Mouse (Mus musculus) embryonic stem cell, embryonic (primary cell): Measurements from ENCODE around the gene Slc25a20.
"Not testable (repeated sequence)": the region's sequence is repeated elsewhere in the genome, so short reads cannot be mapped to it uniquely, and the experiment has no call there.

Experiments used
- CTCF ChIA-PET, 4 experiments: fragments of 300-600 bp in 2 of 4; fragments of 350-600 bp in 2 of 4; sonication (Branson Sonifier 250); formaldehyde crosslinking; loops; one replicate each; lab custom pipeline; 2022; ENCODE audit warnings: inconsistent platforms in 2 of 4; lab: Charles Lee
- POLR2A ChIA-PET, 4 experiments: fragments of 300-600 bp in 2 of 4; fragments of 350-600 bp in 2 of 4; sonication (Branson Sonifier 250); formaldehyde crosslinking; loops; one replicate each; lab custom pipeline; 2022; ENCODE audit warnings: antibody characterized with exemption in 4 of 4, inconsistent platforms in 1 of 4; lab: Charles Lee

Slc25a20 gene

GRCm38 (mm10) chr9:108654566-108655464 lies 7.1 kb upstream of the Slc25a20 start:
- ChIA-PET POLR2A (interaction anchor here (0.6 to 7.0 kb wide), 31 partner anchors 7 to 316 kb away, joined by 3 to 65 read pairs (median 4); partner anchors contain the start of genes Ndufaf3 (in 2 of the 4), Wdr6 (in 2 of the 4), Arih2 (in 1 of the 4) and Gpx1 (in 1 of the 4)), CTCF (interaction anchor here in 1 of 4 experiments (0.9 kb wide), 1 partner anchor 15 kb away, joined by 3 read pairs; no protein-coding TSS in a partner anchor)

DNA sequence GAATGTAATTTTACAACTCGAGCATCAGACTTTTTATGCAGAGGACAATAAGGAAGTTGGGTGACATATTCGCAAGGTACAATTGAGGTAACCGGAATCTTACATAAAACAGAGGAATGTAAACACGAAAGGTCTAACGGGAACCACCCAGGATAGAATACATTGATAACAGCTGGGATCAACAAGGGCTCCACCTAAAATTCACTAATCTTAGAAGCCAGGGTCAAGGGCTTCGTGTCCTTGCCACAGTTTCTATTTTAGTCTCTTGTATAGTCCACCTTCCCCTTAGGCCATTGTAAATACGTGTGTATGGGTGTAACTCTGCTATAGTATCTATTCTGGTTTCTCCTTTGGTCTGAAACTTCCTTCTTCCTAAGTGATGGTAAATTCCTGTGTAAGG lies 6.0 kb upstream of the Slc25a20 start:
- POLR2A ChIA-PET, result interaction anchor here in 2 of 4 experiments (1.0 to 7.0 kb wide), 8 partner anchors 9 to 89 kb away, joined by 3 to 65 read pairs (median 4); partner anchors contain the start of genes Wdr6 (in 2 of the 2), Arih2 (in 1 of the 2) and Ndufaf3 (in 1 of the 2)
- CTCF ChIA-PET, result not testable (repeated sequence)

DNA sequence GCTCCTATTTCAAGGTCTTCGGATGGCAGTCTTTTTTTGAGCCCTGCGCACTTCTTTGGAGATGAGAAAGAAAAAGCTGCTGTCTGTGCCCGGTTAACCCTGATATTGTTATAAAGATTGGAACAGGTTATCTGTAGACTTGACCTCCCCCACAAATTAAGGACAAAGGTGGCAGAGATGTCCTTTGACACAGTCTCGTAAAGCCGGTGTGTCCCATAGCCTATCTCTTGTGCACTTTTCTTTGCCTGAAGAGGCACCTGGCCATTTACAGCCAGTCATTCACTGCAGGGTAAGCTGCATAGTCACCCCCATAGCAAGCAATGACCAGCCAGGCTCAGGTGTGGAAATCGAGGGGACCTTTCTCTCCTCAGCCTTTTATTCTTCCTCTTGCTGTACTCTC lies 772 bp downstream of the Slc25a20 start:
- CTCF ChIA-PET, result interaction anchor here in 2 of 4 experiments (1.1 to 1.5 kb wide), 4 partner anchors 10 to 157 kb away, joined by 3 to 4 read pairs (median 4); no protein-coding TSS in a partner anchor
- POLR2A ChIA-PET, result interaction anchor here in 3 of 4 experiments (0.6 to 3.5 kb wide), 21 partner anchors 9 to 270 kb away, joined by 3 to 23 read pairs (median 4); partner anchors contain the start of genes Arih2 (in 3 of the 3), Wdr6 (in 2 of the 3), 1700102P08Rik (in 1 of the 3) and Dalrd3 (in 1 of the 3)

DNA sequence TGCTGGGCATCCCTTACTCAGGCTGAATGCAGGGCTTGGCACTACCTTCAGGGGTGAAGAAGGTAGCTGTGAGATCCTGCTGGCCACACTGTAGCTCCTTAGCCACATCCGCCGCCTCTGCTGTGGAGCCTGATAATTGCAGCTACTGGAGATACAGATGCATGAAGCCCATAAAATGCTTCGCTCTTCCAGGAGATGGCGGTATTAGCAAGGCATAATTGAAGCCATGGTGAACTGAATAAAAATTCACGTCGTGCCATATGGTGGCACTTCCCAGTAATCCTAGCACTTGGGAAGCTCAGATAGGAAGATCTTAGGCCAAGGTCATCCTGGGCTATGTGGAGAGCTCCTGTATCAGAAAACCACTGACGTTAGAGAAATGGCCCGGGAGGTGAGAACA lies 8.0 kb downstream of the Slc25a20 start:
- ChIA-PET CTCF (interaction anchor here (0.5 to 1.3 kb wide), 16 partner anchors 16 to 183 kb away, joined by 3 to 6 read pairs (median 3); partner anchors contain the start of genes Arih2 (in 1 of the 4) and Slc26a6 (in 1 of the 4)), POLR2A (interaction anchor here (0.5 to 1.9 kb wide), 25 partner anchors 10 to 185 kb away, joined by 3 to 7 read pairs (median 4); partner anchors contain the start of genes Arih2 (in 2 of the 4), Nckipsd (in 1 of the 4), Qrich1 (in 1 of the 4) and Wdr6 (in 1 of the 4))

GRCm38 (mm10) chr9:108673151-108673550 lies 11.3 kb downstream of the Slc25a20 start:
- POLR2A ChIA-PET, result interaction anchor here (0.6 to 3.6 kb wide), 9 partner anchors 10 to 137 kb away, joined by 3 to 23 read pairs (median 3); partner anchors contain the start of gene Slc25a20 (in 1 of the 4)
- CTCF ChIA-PET, result interaction anchor here (0.6 to 1.6 kb wide), 8 partner anchors 10 to 181 kb away, joined by 3 to 5 read pairs (median 3); partner anchors contain the start of gene Wdr6 (in 1 of the 4)

DNA sequence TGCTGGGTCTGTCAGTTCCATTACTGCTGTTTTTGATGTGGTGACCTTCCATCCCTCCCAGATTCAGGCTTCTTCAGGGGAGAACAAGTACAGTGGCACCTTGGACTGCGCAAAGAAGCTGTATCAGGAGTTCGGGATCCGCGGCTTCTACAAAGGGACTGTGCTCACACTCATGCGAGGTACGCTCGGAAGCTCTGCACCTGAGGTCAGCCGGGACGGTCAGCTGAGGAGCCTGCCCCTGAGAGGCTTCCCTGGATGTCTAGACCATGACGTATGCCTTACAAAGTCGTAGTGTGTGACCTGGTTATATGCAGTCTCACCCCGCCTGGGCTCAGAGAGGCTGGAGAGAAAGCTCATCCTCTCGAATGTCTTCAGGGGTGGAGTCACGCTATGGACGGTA lies 18.1 kb downstream of the Slc25a20 start:
- POLR2A ChIA-PET, result interaction anchor here in 1 of 4 experiments (1.0 to 1.4 kb wide), 6 partner anchors 9 to 33 kb away, joined by 3 to 4 read pairs (median 4); partner anchors contain the start of gene Prkar2a

GRCm38 (mm10) chr9:108686475-108686887 lies 24.6 kb downstream of the Slc25a20 start:
- CTCF ChIA-PET, result interaction anchor here in 3 of 4 experiments (0.6 to 1.1 kb wide), 4 partner anchors 17 to 113 kb away, joined by 3 to 5 read pairs (median 4); no protein-coding TSS in a partner anchor
- POLR2A ChIA-PET, result interaction anchor here (0.6 to 1.8 kb wide), 12 partner anchors 11 to 1460 kb away, joined by 3 to 6 read pairs (median 4); no protein-coding TSS in a partner anchor

More for the DNA sequence above, 18.1 kb downstream of the Slc25a20 start:
- CTCF ChIA-PET, result interaction anchor here in 1 of 4 experiments (1.1 kb wide), 1 partner anchor 12 kb away, joined by 3 read pairs; no protein-coding TSS in a partner anchor

- ChIA-PET POLR2A (interaction anchor here in 1 of 4 experiments (0.5 to 1.8 kb wide), 6 partner anchors 9 to 18 kb away, joined by 3 to 6 read pairs (median 5); no protein-coding TSS in a partner anchor), CTCF (interaction anchor here in 3 of 4 experiments (0.8 to 1.1 kb wide), 3 partner anchors 18 to 46 kb away, joined by 3 read pairs; no protein-coding TSS in a partner anchor)
Measured at GRCm38 (mm10) chr9:108687181-108687580, 25.3 kb downstream of the Slc25a20 start.

DNA sequence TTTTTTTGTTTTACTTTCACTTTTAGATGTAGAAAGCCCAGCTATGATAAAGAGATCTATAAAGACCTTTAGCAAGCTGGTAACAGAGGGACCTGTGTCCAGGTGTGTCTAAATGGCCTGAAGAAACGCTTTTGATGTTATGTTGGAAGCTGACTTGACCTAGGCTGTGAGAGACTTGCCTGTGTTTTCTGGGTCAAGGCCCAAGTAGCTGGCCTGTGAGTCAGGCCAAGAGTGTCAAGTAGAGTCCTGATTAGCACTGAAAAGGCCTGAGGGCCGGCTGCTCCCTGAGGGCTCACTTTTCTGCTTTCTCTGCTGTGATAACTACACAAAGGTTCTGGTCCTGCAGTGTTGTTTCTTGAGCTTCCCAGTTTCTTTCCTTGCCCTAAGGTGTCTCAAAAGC lies 25.8 kb downstream of the Slc25a20 start:
- CTCF ChIA-PET, result interaction anchor here in 1 of 4 experiments (0.9 kb wide), 1 partner anchor 18 kb away, joined by 3 read pairs; no protein-coding TSS in a partner anchor

DNA sequence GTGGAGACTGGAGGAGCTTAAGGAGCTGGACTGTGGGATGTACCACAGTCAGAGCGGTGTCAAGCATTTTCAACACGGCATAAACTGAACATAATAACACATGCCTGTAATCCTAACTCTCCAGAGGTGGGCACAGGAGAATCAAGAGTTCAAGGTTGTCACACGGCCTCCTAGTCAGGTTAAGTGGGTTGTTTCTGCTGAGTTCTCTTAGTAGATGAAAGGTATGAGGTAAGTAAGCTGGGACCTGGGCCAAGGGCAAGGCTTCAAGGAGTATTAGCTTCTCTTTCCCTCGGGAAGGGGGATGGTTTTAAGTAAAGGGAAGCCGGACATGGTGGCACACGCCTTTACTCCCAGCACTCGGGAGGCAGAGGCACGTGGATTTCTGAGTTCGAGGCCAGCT lies 26.6 kb downstream of the Slc25a20 start:
- CTCF ChIA-PET, result interaction anchor here in 1 of 4 experiments (1.0 kb wide), 1 partner anchor 14 kb away, joined by 3 read pairs; no protein-coding TSS in a partner anchor
- POLR2A ChIA-PET, result interaction anchor here in 2 of 4 experiments (1.2 to 7.2 kb wide), 6 partner anchors 8 to 387 kb away, joined by 3 to 51 read pairs (median 4); no protein-coding TSS in a partner anchor

More for the DNA sequence above, 25.8 kb downstream of the Slc25a20 start:
- POLR2A ChIA-PET, result interaction anchor here in 1 of 4 experiments (1.2 to 1.8 kb wide), 7 partner anchors 7 to 18 kb away, joined by 3 to 6 read pairs (median 5); no protein-coding TSS in a partner anchor

GRCm38 (mm10) chr9:108689106-108689505 lies 27.2 kb downstream of the Slc25a20 start, which contains the start of gene Prkar2a:
Gene Prkar2a, plus strand, starts transcription at chr9:108689314.
- POLR2A ChIA-PET, result interaction anchor here in 2 of 4 experiments (1.2 to 7.2 kb wide), 5 partner anchors 9 to 386 kb away, joined by 3 to 51 read pairs (median 4); no protein-coding TSS in a partner anchor
- CTCF ChIA-PET, result interaction anchor here in 1 of 4 experiments (1.0 kb wide), 1 partner anchor 13 kb away, joined by 3 read pairs; no protein-coding TSS in a partner anchor

GRCm38 (mm10) chr9:108689993-108690392 lies 28.1 kb downstream of the Slc25a20 start:
- CTCF ChIA-PET, result interaction anchor here in 1 of 4 experiments (1.1 kb wide), 1 partner anchor 20 kb away, joined by 3 read pairs; no protein-coding TSS in a partner anchor
- POLR2A ChIA-PET, result interaction anchor here in 1 of 4 experiments (0.9 to 7.2 kb wide), 2 partner anchors 12 to 23 kb away, joined by 3 to 51 read pairs; no protein-coding TSS in a partner anchor

- CTCF ChIA-PET, result interaction anchor here in 1 of 4 experiments (1.1 kb wide), 1 partner anchor 21 kb away, joined by 3 read pairs; no protein-coding TSS in a partner anchor
- POLR2A ChIA-PET, result interaction anchor here in 2 of 4 experiments (0.7 to 7.2 kb wide), 10 partner anchors 8 to 134 kb away, joined by 3 to 51 read pairs (median 9); partner anchors contain the start of genes Ndufaf3 (in 1 of the 2) and Wdr6 (in 1 of the 2)
Measured at GRCm38 (mm10) chr9:108690914-108691313, 29.0 kb downstream of the Slc25a20 start.

DNA sequence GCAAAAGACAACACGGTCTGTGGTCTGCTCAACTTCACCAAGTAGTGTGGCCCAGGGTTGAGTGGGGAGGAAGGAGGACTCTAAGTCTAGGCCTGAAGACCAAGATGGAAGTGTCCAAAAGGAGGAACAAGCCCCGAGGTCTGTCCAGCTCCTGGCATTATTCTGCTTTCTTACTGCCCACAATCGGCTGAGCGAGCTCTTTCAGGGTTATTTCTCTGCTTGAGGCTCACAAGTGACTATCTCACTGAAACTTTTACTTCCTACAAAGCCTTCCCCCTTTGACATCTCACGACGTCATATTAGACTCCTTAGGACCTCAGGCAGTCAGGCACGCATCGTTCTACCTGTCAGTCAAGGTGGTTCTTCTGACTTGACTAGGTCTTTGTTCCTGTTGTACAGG lies 29.5 kb downstream of the Slc25a20 start:
- POLR2A ChIA-PET, result interaction anchor here in 2 of 4 experiments (1.7 to 7.2 kb wide), 8 partner anchors 8 to 134 kb away, joined by 6 to 51 read pairs (median 11); partner anchors contain the start of genes Ndufaf3 (in 1 of the 2) and Wdr6 (in 1 of the 2)
- CTCF ChIA-PET, result interaction anchor here in 1 of 4 experiments (1.2 to 1.7 kb wide), 2 partner anchors 11 to 29 kb away, joined by 3 to 4 read pairs; no protein-coding TSS in a partner anchor

GRCm38 (mm10) chr9:108691846-108692225 lies 29.9 kb downstream of the Slc25a20 start:
- CTCF ChIA-PET, result interaction anchor here in 2 of 4 experiments (1.1 to 1.7 kb wide), 4 partner anchors 10 to 29 kb away, joined by 3 to 4 read pairs (median 3); no protein-coding TSS in a partner anchor

More at GRCm38 (mm10) chr9:108691846-108692225, 29.9 kb downstream of the Slc25a20 start:
- POLR2A ChIA-PET, result interaction anchor here in 3 of 4 experiments (0.6 to 7.2 kb wide), 14 partner anchors 9 to 353 kb away, joined by 3 to 51 read pairs (median 8); partner anchors contain the start of genes Gpx1 (in 1 of the 3), Impdh2 (in 1 of the 3), Ndufaf3 (in 1 of the 3) and Qrich1 (in 1 of the 3)
